Mouse (Mus musculus): ENCODE measurements around the gene Tagln3. TPM values are rescaled to one million over a fixed set of nuclear protein-coding genes. Genes with fewer than 3 reads are reported as not detected.

Gene Tagln3
- total and polyA plus RNA-seq, 2 experiments from 2014 or later: 225 to 328 TPM

GRCm38 (mm10) chr16:45762859-45763505, 38.6 kb upstream of the Tagln3 start:
- Histone ChIP-seq H3K36me3 (ENCODE audit: insufficient read depth) (no peaks in the 10 kb centered on the region), H3K4me3 (ENCODE audit: low read depth, low read length) (no peak overlapping the region), H3K27ac (ENCODE audit: low read depth, low read length) (no peak overlapping the region), H3K9ac (no peak overlapping the region), H3K4me2 (ENCODE audit: low read depth) (no peak overlapping the region), H3K27me3 (ENCODE audit: insufficient read depth, low read length) (no peaks in the 10 kb centered on the region), H3K9me3 (ENCODE audit: low read length) (no peaks in the 10 kb centered on the region), H3K4me1 (ENCODE audit: insufficient read depth) (peaks cover 3% of the 10 kb centered on the region; the same call in 1 of the 2 replicates)
- 86% methylated on average over 13 of the region's 13 CpGs for WGBS
- no peak for DNase-seq
- ATAC-seq: no peak
- no peak for TF ChIP-seq CTCF (IDR thresholded peaks at IDR 0.05; ENCODE audit: low read depth)

GRCm38 (mm10) chr16:45761425-45761824, 37.0 kb upstream of the Tagln3 start:
- WGBS: 76% methylated on average over 1 of the region's 1 CpGs
- no peak overlapping the region for H3K27ac ChIP-seq (ENCODE audit: low read depth, low read length)
- no peak overlapping the region for H3K9ac ChIP-seq
- H3K4me3 ChIP-seq (ENCODE audit: low read depth, low read length): no peak overlapping the region
- H3K9me3 ChIP-seq (ENCODE audit: low read length): no peaks in the 10 kb centered on the region
- ATAC-seq: no peak
- no peaks in the 10 kb centered on the region for H3K4me1 ChIP-seq (ENCODE audit: insufficient read depth)
- no peaks in the 10 kb centered on the region for H3K36me3 ChIP-seq (ENCODE audit: insufficient read depth)
- no peaks in the 10 kb centered on the region for H3K27me3 ChIP-seq (ENCODE audit: insufficient read depth, low read length)
- no peak overlapping the region for H3K4me2 ChIP-seq (ENCODE audit: low read depth)
- TF ChIP-seq CTCF (IDR thresholded peaks at IDR 0.05; ENCODE audit: low read depth): peak; percentile 30; the same call in 1 of the 2 replicates
- DNase-seq: no peak

GRCm38 (mm10) chr16:45758726-45759269, 34.4 kb upstream of the Tagln3 start:
- H3K4me3 ChIP-seq (ENCODE audit: low read depth, low read length): no peak overlapping the region
- no peak overlapping the region for H3K9ac ChIP-seq
- no peaks in the 10 kb centered on the region for H3K36me3 ChIP-seq (ENCODE audit: insufficient read depth)
- WGBS: 87% methylated on average over 9 of the region's 9 CpGs
- no peaks in the 10 kb centered on the region for H3K4me1 ChIP-seq (ENCODE audit: insufficient read depth)
- DNase-seq: no peak
- ATAC-seq: no peak
- H3K27me3 ChIP-seq (ENCODE audit: insufficient read depth, low read length): no peaks in the 10 kb centered on the region
- no peak overlapping the region for H3K27ac ChIP-seq (ENCODE audit: low read depth, low read length)
- no peak for TF ChIP-seq CTCF (IDR thresholded peaks at IDR 0.05; ENCODE audit: low read depth)
- no peaks in the 10 kb centered on the region for H3K9me3 ChIP-seq (ENCODE audit: low read length)
- no peak overlapping the region for H3K4me2 ChIP-seq (ENCODE audit: low read depth)

GRCm38 (mm10) chr16:45757421-45758078, 33.1 kb upstream of the Tagln3 start:
- H3K36me3 ChIP-seq (ENCODE audit: insufficient read depth): no peaks in the 10 kb centered on the region
- no peak overlapping the region for H3K9ac ChIP-seq
- no peak overlapping the region for H3K27ac ChIP-seq (ENCODE audit: low read depth, low read length)
- WGBS: 87% methylated on average over 12 of the region's 12 CpGs
- ATAC-seq (no peak), DNase-seq (no peak)
- H3K27me3 ChIP-seq (ENCODE audit: insufficient read depth, low read length): no peaks in the 10 kb centered on the region
- no peak for TF ChIP-seq CTCF (IDR thresholded peaks at IDR 0.05; ENCODE audit: low read depth)
- no peak overlapping the region for H3K4me3 ChIP-seq (ENCODE audit: low read depth, low read length)
- no peak overlapping the region for H3K4me2 ChIP-seq (ENCODE audit: low read depth)
- H3K9me3 ChIP-seq (ENCODE audit: low read length): no peaks in the 10 kb centered on the region
- H3K4me1 ChIP-seq (ENCODE audit: insufficient read depth): no peaks in the 10 kb centered on the region

- peak; percentile 89 for ATAC-seq
- H3K9ac ChIP-seq: no peak overlapping the region
- H3K4me3 ChIP-seq (ENCODE audit: low read depth, low read length): no peak overlapping the region
These were observed 32.4 kb upstream of the Tagln3 start for GRCm38 (mm10) chr16:45756855-45757254.

GRCm38 (mm10) chr16:45743591-45744144, 19.3 kb upstream of the Tagln3 start:
- no peaks in the 10 kb centered on the region for H3K4me1 ChIP-seq (ENCODE audit: insufficient read depth)
- no peaks in the 10 kb centered on the region for H3K27me3 ChIP-seq (ENCODE audit: insufficient read depth, low read length)
- ATAC-seq (no peak), DNase-seq (no peak)
- TF ChIP-seq CTCF (IDR thresholded peaks at IDR 0.05; ENCODE audit: low read depth): no peak
- H3K9ac ChIP-seq: peak overlapping the region; percentile 96; the same call in 1 of the 2 replicates
- no peaks in the 10 kb centered on the region for H3K36me3 ChIP-seq (ENCODE audit: insufficient read depth)
- H3K4me3 ChIP-seq (ENCODE audit: low read depth, low read length): peak overlapping the region; percentile 82; the same call in 1 of the 2 replicates
- H3K27ac ChIP-seq (ENCODE audit: low read depth, low read length): peak overlapping the region; percentile 94; the same call in 1 of the 2 replicates
- H3K4me2 ChIP-seq (ENCODE audit: low read depth): peak overlapping the region; percentile 55
- no peaks in the 10 kb centered on the region for H3K9me3 ChIP-seq (ENCODE audit: low read length)
- 66% methylated on average over 4 of the region's 4 CpGs for WGBS

More at GRCm38 (mm10) chr16:45756855-45757254, 32.4 kb upstream of the Tagln3 start:
- Histone ChIP-seq H3K27ac (ENCODE audit: low read depth, low read length) (no peak overlapping the region), H3K9me3 (ENCODE audit: low read length) (no peaks in the 10 kb centered on the region), H3K27me3 (ENCODE audit: insufficient read depth, low read length) (no peaks in the 10 kb centered on the region), H3K4me1 (ENCODE audit: insufficient read depth) (no peaks in the 10 kb centered on the region), H3K36me3 (ENCODE audit: insufficient read depth) (no peaks in the 10 kb centered on the region), H3K4me2 (ENCODE audit: low read depth) (no peak overlapping the region)
- 29% methylated on average over 9 of the region's 9 CpGs for WGBS
- peak; percentile 79 for TF ChIP-seq CTCF (IDR thresholded peaks at IDR 0.05; ENCODE audit: low read depth)
- DNase-seq: peak; percentile 82

Data from forebrain, postnatal 0 days (tissue).